Mouse (Mus musculus): ENCODE measurements at regions not wholly inside any gene's neighbourhood (a gene's known extent, or its start where the extent isn't known, plus 50 kb on each side); places are given as distances from the start of the nearest gene placed in this dataset.

GRCm38 (mm10) chr13:112188741-112189476 is 99.3 kb upstream of the Ankrd55 start:
- no peak for DNase-seq

- no peak for DNase-seq
These were observed 98.6 kb upstream of the Ankrd55 start for GRCm38 (mm10) chr13:112189605-112190004.

GRCm38 (mm10) chr13:112192192-112192905 is 95.9 kb upstream of the Ankrd55 start:
- DNase-seq = no peak

- no peak for DNase-seq
These were observed 94.6 kb upstream of the Ankrd55 start for GRCm38 (mm10) chr13:112193676-112194075.

GRCm38 (mm10) chr13:112194991-112195390 is 93.3 kb upstream of the Ankrd55 start:
- no peak for DNase-seq

GRCm38 (mm10) chr13:112196789-112197188 is 91.5 kb upstream of the Ankrd55 start:
- peak; percentile 54 to 56 for DNase-seq

GRCm38 (mm10) chr13:112203721-112204120 is 84.5 kb upstream of the Ankrd55 start:
- DNase-seq = no peak

- DNase-seq = no peak
These were observed 84.0 kb upstream of the Ankrd55 start for GRCm38 (mm10) chr13:112204204-112204603.

- peak in 1 of 2 experiments; percentile 18 for DNase-seq
These were observed 83.4 kb upstream of the Ankrd55 start for GRCm38 (mm10) chr13:112204813-112205212.

GRCm38 (mm10) chr13:112207617-112208235 is 80.5 kb upstream of the Ankrd55 start:
- DNase-seq = no peak

GRCm38 (mm10) chr13:112211841-112212240 is 76.4 kb upstream of the Ankrd55 start:
- no peak for DNase-seq

- peak; percentile 13 to 46 for DNase-seq
These were observed 75.9 kb upstream of the Ankrd55 start for GRCm38 (mm10) chr13:112212391-112212790.

GRCm38 (mm10) chr13:112213652-112214081 is 74.6 kb upstream of the Ankrd55 start:
- DNase-seq = no peak

GRCm38 (mm10) chr13:112216084-112216483 is 72.2 kb upstream of the Ankrd55 start:
- DNase-seq = no peak

- no peak for DNase-seq
These were observed 69.9 kb upstream of the Ankrd55 start for GRCm38 (mm10) chr13:112218389-112218788.

GRCm38 (mm10) chr13:112220184-112220583 is 68.1 kb upstream of the Ankrd55 start:
- DNase-seq = no peak

- no peak for DNase-seq
These were observed 64.6 kb upstream of the Ankrd55 start for GRCm38 (mm10) chr13:112223616-112224015.

- no peak for DNase-seq
These were observed 60.5 kb upstream of the Ankrd55 start for GRCm38 (mm10) chr13:112227766-112228165.

GRCm38 (mm10) chr13:112228846-112229245 is 59.4 kb upstream of the Ankrd55 start:
- no peak for DNase-seq

GRCm38 (mm10) chr13:112230176-112230575 is 58.1 kb upstream of the Ankrd55 start:
- DNase-seq = no peak

- no peak for DNase-seq
These were observed 53.6 kb upstream of the Ankrd55 start for GRCm38 (mm10) chr13:112234695-112235094.

GRCm38 (mm10) chr13:112236956-112237355 is 51.3 kb upstream of the Ankrd55 start:
- no peak for DNase-seq

GRCm38 (mm10) chr13:112237377-112237776 is 50.9 kb upstream of the Ankrd55 start:
- DNase-seq = no peak

GRCm38 (mm10) chr13:112237917-112238316 is 50.3 kb upstream of the Ankrd55 start:
- DNase-seq = no peak

Data from B cell, adult 2 months (primary cell).